Mouse (Mus musculus): ENCODE data around the gene Gm10322.

DNA sequence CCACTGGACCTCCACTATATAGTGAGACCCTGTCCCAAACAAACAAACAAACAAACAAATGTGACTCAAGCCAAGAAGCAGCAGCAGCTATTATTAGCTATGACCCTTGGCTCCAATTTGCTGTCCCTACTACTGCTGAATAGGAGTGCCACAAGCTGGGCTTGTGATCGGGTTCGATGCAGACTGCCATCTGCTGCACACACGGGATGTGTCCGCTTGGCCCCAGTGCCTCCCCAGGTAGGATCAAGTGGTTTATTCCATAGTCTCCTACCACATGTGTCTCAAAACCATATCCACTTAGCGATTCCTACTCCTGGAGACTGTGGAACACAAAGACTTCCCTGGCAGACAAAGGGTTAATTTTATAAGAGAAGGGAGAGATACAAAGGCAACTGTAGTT is 1.7 kb upstream of the Gm10322 start:
- TF ChIP-seq TAL1 (IDR thresholded peaks at IDR 0.05; ENCODE audit: low read length) (no peak), GATA1 (IDR thresholded peaks at IDR 0.05; ENCODE audit: low read length) (no peak)

Measured in erythroblast, embryonic 14.5 days (primary cell).